Mouse (Mus musculus) C2C12 (cell line): ENCODE measurements at regions not wholly inside any gene's neighbourhood (a gene's known extent, or its start where the extent isn't known, plus 50 kb on each side); places are given as distances from the start of the nearest gene placed in this dataset.

Experiments
- CEBPB ChIP-seq: IDR thresholded peaks from one replicate; pipeline ENCODE4 v1.6.1; 2011; ENCODE audit warnings: low read depth, mild to moderate bottlenecking, control low read depth, moderate library complexity
- CTCF ChIP-seq: IDR thresholded peaks from one replicate; pipeline ENCODE4 v1.5.1; 2011; ENCODE audit not compliant: control insufficient read depth, insufficient read depth, insufficient read length
- MAX ChIP-seq: IDR thresholded peaks from one replicate; pipeline ENCODE4 v1.6.1; 2011; ENCODE audit warnings: mild to moderate bottlenecking, control low read depth
- USF1 ChIP-seq: IDR thresholded peaks from one replicate; pipeline ENCODE4 v1.6.1; 2011; ENCODE audit warnings: low read depth, mild to moderate bottlenecking, control low read depth, moderate library complexity

DNA sequence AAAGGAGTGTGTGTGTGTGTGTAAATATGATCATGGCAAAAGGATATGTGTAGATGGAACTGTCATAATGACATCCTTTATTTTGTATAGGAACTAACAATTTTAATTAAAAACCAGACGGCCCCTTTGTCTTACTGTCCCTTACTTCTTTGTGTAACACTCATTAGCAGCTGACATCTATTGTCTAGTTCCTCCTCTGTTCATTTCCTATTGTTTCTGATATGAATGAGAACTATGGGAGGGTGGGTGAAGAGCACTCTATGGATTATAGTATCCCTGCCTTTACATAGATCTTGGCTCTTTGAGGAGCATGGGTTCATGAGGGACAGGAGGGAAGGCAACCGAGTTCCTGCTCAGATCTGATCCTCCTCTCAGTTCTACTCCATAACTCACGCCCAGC lies 273.8 kb downstream of the Slc30a10 start:
- TF ChIP-seq CTCF = no peak
- TF ChIP-seq MAX = no peak
- no peak for TF ChIP-seq CEBPB
- TF ChIP-seq USF1 = no peak
